Mouse (Mus musculus) cerebral cortex, adult 2 months (tissue): ENCODE results near the gene Wdr24.

ENCODE experiments used
- WGBS: fragments of 180-500 bp; shearing (Covaris S2); methylation state at CpG from one replicate; pipeline ENCODE4 v1.1.7; 2018; 5-methylcytosine and 5-hydroxymethylcytosine counted together

The Wdr24 gene

GRCm38 (mm10) chr17:25823452-25823851 lies at the start of gene Wdr24:
Gene Wdr24, plus strand, starts transcription at chr17:25823627.
- WGBS = under 1% methylated on average over 18 of the region's 18 CpGs

- WGBS = 78% methylated on average over 10 of the region's 10 CpGs
Observed at GRCm38 (mm10) chr17:25775318-25776062, 47.9 kb upstream of the Wdr24 start.

GRCm38 (mm10) chr17:25777948-25778347 lies 45.5 kb upstream of the Wdr24 start:
- 98% methylated on average over 5 of the region's 5 CpGs for WGBS

- 73% methylated on average over 6 of the region's 6 CpGs for WGBS
Observed at GRCm38 (mm10) chr17:25781339-25781738, 42.1 kb upstream of the Wdr24 start.

- WGBS = 54% methylated on average over 7 of the region's 7 CpGs
Observed at GRCm38 (mm10) chr17:25783086-25783485, 40.3 kb upstream of the Wdr24 start.

GRCm38 (mm10) chr17:25783861-25784574 lies 39.4 kb upstream of the Wdr24 start:
- 55% methylated on average over 15 of the region's 15 CpGs for WGBS

GRCm38 (mm10) chr17:25785281-25785745 lies 38.1 kb upstream of the Wdr24 start, which contains the start of gene Haghl:
Gene Haghl, minus strand, starts transcription at chr17:25785673.
- WGBS = 0% methylated on average over 23 of the region's 23 CpGs

- WGBS = 79% methylated on average over 3 of the region's 3 CpGs
Observed at GRCm38 (mm10) chr17:25786280-25786679, 37.1 kb upstream of the Wdr24 start, which contains the start of gene Ccdc78. Gene Ccdc78, plus strand, starts transcription at chr17:25786580.

GRCm38 (mm10) chr17:25786781-25787504 lies 36.5 kb upstream of the Wdr24 start:
- WGBS = 92% methylated on average over 9 of the region's 9 CpGs

GRCm38 (mm10) chr17:25791320-25791842 lies 32.0 kb upstream of the Wdr24 start:
- 16% methylated on average over 19 of the region's 19 CpGs for WGBS

GRCm38 (mm10) chr17:25791843-25792527 lies 31.4 kb upstream of the Wdr24 start:
- under 1% methylated on average over 45 of the region's 45 CpGs for WGBS

GRCm38 (mm10) chr17:25792615-25793014 lies 30.8 kb upstream of the Wdr24 start, which contains the start of gene Fam173a:
Gene Fam173a, minus strand, starts transcription at chr17:25792901.
- WGBS = 1% methylated on average over 14 of the region's 14 CpGs

GRCm38 (mm10) chr17:25794197-25794596 lies 29.2 kb upstream of the Wdr24 start:
- WGBS = 44% methylated on average over 13 of the region's 13 CpGs

GRCm38 (mm10) chr17:25794998-25795397 lies 28.4 kb upstream of the Wdr24 start:
- 69% methylated on average over 17 of the region's 17 CpGs for whole genome bisulfite sequencing

GRCm38 (mm10) chr17:25795609-25796092 lies 27.8 kb upstream of the Wdr24 start, which contains the start of gene AC134908.4:
Gene AC134908.4, minus strand, starts transcription at chr17:25795659.
- WGBS = 54% methylated on average over 6 of the region's 6 CpGs

GRCm38 (mm10) chr17:25796211-25796771 lies 27.1 kb upstream of the Wdr24 start:
- 22% methylated on average over 37 of the region's 37 CpGs for WGBS

- WGBS = under 1% methylated on average over 35 of the region's 35 CpGs
Observed at GRCm38 (mm10) chr17:25796951-25797369, 26.5 kb upstream of the Wdr24 start, which contains the start of gene Metrn. Gene Metrn, minus strand, starts transcription at chr17:25797136.

GRCm38 (mm10) chr17:25801029-25801428 lies 22.4 kb upstream of the Wdr24 start:
- WGBS = 8% methylated on average over 6 of the region's 6 CpGs

- WGBS = 7% methylated on average over 10 of the region's 10 CpGs
Observed at GRCm38 (mm10) chr17:25802825-25803517, 20.5 kb upstream of the Wdr24 start.

- WGBS = 92% methylated on average over 4 of the region's 4 CpGs
Observed at GRCm38 (mm10) chr17:25806507-25806906, 16.9 kb upstream of the Wdr24 start.
